Mouse (Mus musculus): Measurements from ENCODE around the gene Als2.

- no peak for TF ChIP-seq CTCF (IDR thresholded peaks at IDR 0.05)
- TF ChIP-seq EP300 (IDR thresholded peaks at IDR 0.05) = no peak
Measured at GRCm38 (mm10) chr1:59171875-59172274, 65.2 kb downstream of the Als2 start.

All from lung, postnatal 0 days (tissue).